Mouse (Mus musculus) lung, postnatal 10 days (tissue): ENCODE measurements at regions not wholly inside any gene's neighbourhood (a gene's known extent, or its start where the extent isn't known, plus 50 kb on each side); places are given as distances from the start of the nearest gene placed in this dataset.

Experiments
- DNase-seq: peaks from one replicate; pipeline ENCODE4 v3.0.0; 2021

DNA sequence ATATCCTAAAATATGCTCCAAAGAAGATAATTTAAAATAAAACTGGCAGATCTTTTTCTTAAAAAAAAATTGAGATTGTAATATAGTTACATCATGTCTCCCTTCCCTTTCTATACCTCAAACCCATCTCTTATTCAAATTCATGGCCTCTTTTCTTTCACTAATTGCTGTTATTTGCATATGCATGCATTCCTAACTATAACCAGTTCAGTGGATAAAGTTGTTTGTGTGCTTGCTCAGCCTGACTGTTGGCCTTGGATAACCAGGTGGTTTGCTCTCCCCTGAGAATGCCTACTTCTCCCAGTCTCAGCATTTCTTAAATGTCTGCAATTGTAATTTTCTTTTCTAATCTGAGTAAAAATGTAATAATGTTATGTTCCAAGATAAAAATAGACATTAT lies 2154.8 kb downstream of the 4930444P10Rik start:
- DNase-seq, result no peak

DNA sequence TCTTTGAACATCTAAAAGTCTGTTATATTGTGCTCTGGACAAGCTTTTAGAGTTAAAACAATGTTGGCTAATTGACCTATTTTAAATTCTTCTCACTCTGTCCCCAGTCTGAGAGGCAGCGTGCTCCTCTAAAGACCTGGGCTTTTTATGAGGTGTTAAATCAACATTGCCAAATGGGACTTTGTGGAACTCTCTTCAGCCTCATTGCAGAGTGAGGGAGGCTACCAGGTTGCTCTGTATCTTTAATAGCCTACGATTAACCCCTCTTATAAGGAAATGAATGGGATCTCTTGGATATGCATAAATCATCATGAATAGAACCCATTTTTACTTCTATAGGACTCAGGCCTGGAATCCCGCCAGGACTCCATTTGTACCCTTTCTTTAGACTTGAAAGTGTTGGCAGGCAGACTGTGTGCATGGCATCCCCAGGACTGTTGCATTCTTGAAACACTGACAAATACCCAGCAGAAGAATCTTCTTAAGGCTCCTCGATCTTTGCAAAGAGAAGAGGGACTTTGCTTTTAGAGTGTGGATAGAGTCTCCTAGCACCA lies 2157.1 kb downstream of the 4930444P10Rik start:
- DNase-seq, result no peak

DNA sequence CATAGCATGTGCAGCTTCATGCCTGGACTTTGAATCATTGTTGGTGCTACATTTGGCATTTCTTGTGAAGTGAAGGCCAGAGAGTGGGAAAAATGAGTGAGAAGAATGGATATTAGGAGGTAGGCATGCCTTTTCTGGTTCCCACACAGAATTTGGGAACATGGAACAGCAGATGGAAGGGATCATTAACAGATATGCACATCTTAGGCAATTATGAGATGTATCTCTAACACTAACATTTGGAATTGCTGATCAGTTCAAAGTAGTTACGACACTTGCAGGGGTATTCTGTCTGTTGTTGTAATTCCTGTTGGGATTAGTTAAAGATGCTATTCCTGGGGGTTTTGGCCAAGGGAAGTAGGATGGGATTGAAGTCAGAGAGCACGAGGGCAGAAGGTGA lies 2164.4 kb downstream of the 4930444P10Rik start:
- no peak for DNase-seq

DNA sequence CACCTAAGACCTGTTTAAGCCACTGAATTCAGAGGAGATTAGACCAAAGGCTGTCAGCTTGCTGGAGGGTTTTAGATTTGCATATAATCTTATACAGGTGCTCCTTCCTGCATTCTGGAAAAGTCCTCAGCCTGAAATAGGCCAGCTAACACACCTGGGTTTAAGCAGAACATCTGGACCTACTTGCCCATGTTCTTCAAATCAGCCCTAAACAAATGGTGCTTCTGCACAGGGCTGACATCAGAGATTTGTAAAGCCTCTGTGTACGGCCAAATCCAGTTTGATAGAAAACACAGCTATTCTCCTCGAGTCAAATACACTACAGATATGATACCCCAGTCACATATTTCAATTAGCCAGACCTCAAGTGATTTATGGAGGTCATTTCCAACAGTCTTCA lies 2165.2 kb downstream of the 4930444P10Rik start:
- no peak for DNase-seq

DNA sequence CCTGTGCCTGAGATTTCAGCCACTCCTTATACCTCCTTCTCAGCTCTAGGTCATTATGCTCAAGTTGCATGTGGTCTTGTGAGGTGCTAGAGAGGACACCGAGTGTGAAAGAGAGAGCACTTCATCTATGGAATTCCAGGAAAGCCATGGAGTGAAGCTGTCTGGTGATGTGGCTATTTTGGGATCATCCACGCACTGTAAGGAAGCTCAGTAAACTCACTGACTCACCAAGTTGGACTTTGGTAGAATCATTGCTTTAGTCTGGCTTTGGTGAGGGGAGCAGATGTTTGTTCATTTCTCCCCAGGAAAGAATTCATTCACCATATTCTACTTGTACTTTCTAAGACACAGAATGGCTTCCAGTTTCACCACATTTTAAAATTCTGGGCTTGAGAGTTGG lies 2167.1 kb downstream of the 4930444P10Rik start:
- DNase-seq, result no peak

DNA sequence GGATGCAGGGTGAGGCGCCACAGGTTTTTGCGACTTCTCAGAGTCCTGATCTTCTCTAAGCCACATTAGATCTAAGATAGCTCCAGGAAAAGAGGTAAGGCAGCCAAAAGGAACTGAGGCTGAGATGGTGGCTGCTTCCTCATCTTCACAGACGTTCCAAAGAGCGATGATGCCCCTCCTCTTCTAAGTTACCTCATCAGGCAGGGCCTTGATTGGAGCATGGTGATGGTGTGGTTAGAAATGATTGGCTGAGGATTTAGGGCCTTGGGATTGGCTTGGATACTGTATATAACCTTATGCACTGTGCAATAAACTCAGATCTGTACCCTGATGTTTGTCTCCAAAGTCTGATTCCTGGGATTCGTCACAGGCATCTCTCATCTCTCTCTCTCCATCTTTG lies 2177.9 kb downstream of the 4930444P10Rik start:
- DNase-seq, result no peak

DNA sequence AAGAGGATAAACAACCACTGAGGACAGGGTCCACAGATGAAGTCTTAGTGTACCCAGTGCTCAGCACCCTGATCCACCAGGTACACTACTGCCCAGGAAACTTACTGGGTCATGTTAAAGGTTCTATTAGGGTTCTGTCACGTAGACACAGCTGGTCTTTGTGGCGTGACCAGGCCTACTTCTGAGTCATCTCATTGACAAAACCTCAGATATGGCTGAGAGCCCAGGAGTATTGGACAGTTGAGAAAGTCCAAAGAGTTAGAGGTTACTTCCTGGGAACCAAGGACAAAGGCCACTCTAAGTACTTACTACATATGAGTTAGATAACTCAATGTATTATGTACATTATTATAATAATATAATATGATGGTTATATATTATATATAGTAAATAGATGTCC lies 2214.0 kb downstream of the 4930444P10Rik start:
- no peak for DNase-seq

DNA sequence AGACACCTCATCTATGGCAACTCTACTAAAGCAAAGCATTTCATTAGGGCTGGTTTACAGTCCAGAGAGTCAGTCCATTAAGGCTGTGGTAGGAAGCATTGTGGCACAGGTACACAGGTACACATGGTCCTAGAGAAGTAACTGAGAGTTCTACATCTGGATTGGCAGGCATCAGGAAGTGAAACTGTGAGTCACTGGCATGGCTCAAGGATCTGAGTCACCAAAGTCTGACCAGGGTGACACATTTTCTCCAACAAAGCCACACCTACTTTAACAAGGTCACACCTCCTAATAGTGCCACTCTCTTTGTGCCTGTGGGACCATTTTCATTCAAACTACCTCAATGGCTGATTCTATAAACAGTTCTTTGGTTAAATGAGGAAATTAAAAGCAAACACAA lies 2219.2 kb downstream of the 4930444P10Rik start:
- no peak for DNase-seq

DNA sequence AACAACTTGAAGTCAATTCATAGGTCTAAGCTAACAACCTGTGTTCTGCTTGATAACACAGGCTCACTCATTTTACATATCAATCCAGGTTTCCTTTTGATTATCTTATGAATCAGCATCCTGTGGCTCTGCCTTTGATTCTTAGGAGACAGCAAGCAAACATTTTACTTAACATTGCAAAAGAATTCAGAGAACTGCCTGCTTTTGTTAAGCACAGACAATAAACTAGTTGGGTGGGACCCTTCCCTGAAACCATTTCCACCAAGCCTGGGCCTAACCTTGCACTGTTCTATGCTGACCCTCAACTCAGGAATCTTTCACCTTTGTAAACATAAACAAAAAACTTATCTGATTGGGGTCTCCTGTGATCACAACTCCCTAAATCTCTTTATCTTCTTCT lies 2220.6 kb downstream of the 4930444P10Rik start:
- no peak for DNase-seq

DNA sequence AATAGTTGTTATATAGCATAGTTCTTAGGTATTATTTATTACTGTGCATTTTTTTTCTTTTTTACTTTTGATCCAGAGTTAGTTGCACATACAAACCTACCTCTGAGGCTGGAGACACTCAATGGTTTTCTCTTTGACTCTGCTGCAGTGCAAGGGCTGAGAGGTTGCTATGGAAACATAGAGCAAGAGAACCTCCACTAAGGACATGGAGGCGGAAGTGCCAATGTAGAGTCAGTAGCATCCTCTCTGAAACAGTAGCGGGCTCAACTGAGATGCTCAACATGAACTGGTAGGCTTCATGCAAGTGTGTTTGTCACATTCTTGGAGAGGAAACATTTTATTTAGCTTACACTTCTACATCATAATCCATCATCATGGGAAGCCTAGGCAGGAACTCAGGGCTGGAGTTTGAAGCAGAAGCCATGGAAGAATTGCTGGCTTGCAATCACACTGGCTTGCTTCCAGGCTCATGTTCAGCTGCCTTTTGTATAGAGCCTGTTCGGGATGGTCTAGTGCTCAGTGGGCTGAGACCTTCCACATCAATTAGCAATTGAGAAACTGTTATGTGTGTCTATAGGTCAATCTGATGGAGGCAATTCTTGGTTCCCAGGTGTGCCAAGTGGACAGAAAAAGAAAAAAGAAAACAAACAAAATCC lies 2222.4 kb downstream of the 4930444P10Rik start:
- no peak for DNase-seq

DNA sequence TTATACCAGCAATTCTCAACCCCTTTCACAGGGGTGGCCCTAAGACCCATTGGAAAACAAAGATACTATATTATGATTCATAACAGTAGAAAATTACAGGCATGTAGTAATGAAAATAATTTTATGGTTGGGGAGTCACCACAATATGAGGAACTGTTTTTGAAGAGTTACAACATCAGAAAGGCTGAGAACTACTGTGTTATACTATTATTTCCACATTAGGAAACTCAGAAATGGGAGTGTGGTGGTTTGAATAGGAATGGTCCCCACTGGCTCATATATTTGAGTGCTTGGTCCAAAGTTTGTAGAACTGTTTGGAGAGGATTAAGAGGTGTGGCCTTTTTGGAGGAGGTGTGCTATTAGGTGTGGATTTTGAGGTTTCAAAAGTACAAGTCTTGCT lies 2227.4 kb downstream of the 4930444P10Rik start:
- no peak for DNase-seq

DNA sequence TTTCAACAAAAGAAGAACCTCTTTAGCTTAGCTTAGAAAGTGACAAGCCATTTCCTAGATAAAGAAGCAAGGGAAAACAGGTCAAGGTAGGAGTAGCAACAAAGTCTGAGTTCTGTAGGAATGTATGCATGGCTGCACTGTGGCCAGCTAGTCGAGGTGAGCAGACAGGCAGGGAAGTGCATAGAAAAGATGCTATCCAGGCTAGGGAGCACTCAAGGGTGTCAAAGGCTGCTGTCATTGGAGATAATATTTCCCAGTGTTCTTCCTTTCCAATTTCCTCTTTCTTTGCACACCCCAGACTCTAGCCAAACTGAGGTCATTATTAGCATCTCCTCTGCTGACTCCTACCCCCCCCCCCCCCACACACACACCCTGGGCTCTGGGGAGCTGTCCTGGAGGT lies 2229.4 kb downstream of the 4930444P10Rik start:
- DNase-seq, result no peak

DNA sequence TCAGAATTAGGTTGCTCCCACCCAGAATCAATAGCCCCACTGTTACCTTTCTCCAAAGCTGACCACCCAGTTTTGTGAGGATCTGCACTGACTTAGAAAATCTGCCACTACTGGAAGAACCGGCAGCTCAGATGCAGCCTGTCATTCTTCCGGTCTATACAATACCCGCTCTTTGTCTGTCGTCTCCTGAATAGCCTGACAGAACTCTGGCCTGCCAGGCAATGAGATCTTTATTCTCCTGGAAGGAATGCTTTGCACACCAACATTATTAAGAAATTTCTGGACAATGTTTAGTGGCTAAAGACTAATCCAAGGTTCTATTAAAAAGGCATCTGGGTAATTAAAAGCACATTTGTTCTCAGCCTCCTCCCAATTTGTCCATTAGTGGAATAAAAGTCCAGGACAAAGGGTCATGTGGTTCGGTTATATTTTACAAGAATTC lies 2232.0 kb downstream of the 4930444P10Rik start:
- DNase-seq, result no peak

DNA sequence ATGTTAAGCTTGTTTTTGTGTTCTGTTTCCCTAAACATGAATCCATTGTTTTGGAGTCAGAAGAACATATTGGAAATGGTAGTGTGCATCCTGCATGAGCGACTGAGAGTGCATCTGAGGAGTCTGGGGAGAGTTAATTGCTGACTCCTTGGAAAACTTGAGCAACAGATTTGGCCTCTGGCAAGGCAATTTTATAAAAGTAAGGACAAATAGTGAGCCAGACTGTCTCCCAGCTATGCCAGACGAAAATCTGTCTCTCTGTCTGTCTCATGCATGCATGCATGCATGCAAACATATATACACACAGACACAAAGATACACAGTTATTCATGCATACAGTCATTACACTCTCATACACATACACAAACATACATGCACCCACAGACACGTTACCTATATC lies 2232.7 kb downstream of the 4930444P10Rik start:
- no peak for DNase-seq

DNA sequence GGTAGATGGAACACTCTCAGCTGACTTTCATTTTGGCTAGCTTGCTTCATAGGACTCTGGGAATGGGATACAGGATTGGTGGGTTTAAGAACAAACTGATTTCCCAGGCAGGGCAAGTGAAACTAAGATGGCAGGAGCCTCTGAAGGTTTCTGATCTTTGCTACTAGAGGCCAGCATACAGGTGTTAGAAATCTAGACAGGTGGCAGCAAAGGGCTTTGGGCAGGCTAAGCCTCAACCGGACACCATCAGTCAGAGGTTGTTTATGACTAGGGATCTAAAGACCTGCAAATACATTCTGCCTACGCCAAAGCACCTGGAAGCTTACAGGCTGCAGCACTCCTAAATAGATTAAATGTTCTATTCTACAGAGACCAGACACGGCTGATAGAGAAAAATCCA lies 2233.4 kb downstream of the 4930444P10Rik start:
- DNase-seq, result no peak

DNA sequence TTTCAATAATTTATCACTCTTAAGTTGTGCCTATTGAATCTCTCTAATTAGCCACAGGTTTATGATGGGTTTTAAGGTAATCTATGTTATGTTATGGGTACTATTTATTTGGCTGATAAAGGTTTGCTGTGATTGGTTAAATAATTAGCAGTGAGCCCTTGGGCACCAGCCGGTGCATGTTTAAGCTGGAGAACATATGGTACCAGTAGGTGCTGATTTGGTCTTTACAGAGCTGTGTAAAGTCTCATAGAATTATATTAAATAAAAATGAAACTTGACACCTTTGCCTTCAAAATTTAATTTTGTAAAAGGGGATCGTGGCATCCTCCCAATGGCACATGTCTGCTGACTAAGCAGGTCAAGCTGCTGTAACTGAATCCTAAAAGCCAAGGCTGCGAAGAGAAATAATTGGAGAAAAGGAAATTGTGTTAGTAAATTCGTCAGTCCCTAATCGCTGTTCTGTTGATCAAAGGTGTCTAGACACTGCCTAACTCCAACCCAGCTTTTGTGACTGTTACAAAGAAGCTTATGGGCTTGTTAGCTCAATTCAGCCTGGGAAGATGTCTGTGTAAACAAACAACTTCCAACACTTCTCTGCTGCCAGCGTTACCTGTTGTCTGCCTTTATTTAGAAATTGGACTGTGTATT lies 2234.6 kb downstream of the 4930444P10Rik start:
- DNase-seq, result no peak

DNA sequence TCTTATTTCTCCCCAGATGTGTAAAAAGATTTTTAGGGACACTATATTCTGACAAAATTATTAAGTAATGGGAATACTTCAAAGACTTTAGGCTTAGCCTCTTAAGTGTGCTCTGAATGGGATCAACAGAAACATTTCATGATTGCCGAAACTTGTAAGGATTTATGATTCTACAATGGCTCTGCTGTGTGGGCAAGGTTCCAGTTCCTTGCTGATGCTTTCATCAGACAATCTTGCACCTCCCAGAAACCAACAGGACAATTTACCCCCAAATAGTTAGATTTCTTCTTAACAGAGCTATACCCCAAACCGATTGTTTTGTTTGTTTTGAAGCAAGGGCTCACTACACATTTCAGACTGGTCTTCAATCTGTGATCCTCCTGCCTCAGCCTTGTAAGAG lies 2236.1 kb downstream of the 4930444P10Rik start:
- no peak for DNase-seq

DNA sequence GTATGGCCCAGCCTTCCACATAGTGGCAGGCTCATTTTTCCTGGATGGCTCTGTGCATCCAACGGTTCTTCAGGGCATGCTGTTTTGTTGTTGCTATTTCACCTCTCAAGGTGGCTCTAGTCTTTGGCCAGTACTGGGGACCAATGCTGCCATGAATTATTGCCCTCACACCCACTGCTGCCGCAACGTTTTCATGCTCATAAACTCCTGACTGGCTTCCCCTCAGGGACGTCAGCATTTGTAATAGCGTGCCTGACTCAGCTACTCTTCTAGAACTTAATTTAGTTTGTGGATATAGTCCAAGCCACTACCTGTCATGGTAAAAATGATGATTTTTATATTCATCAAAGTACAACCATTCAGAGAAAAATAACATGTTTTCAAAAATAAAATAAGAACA lies 2242.0 kb downstream of the 4930444P10Rik start:
- DNase-seq, result no peak

DNA sequence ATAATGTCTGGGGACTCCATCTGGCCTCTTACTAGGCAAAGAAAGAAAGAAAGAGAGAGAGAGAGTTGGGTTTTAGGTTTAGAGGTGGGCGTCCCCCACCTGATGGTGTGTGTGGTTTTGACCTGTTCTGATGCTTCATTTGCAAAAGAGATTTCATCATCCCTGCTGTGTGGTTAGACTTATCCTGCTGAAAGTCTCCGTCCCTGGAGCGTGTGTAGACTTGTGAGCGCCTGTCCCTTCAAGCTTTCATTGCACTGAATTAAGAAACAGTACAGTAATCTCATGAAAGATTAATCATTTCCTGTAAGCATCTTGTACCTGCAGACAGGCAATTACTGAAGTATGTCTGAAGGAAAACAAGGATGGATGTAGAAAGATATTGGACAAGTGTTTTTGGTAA lies 2244.1 kb downstream of the 4930444P10Rik start:
- no peak for DNase-seq

DNA sequence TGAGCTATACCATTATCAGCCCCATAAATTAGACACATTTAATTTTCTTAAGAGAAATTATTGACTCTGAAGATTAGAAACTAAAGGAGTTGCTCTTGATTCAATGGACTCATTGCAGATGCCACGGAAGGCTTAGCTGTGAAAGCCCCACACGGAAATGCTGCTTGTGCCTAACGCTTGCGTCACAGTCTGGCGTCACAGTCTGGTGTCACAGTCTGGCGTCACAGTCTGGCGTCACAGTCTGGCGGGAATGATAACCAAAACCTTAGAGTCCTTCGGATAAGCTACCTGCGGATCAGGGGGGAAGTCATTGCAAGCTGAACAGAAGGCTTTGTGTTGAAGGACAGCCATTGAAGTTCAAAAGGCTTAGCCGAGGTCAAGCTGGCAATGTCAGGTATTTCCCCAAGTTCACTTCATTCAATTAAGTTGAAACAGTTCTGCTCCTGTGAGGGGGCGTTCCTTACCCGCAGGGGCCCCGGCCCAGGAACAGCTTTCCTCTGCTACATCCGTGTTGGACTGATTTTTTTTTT lies 2246.7 kb downstream of the 4930444P10Rik start:
- DNase-seq, result no peak

DNA sequence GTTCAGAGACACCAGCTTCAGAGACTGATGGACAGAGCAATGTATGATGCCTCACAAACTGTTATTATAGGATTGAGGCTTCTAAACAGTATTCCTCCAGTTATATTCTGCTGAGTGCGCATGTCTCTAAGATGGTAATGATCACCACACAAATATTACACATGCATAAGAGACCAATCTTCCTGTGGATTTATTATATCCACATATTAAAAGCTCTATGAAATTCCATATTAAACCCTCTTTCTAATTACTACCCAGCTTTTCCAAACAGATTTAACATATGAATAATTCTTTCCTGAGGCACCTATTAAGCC lies 2252.9 kb downstream of the 4930444P10Rik start:
- no peak for DNase-seq

DNA sequence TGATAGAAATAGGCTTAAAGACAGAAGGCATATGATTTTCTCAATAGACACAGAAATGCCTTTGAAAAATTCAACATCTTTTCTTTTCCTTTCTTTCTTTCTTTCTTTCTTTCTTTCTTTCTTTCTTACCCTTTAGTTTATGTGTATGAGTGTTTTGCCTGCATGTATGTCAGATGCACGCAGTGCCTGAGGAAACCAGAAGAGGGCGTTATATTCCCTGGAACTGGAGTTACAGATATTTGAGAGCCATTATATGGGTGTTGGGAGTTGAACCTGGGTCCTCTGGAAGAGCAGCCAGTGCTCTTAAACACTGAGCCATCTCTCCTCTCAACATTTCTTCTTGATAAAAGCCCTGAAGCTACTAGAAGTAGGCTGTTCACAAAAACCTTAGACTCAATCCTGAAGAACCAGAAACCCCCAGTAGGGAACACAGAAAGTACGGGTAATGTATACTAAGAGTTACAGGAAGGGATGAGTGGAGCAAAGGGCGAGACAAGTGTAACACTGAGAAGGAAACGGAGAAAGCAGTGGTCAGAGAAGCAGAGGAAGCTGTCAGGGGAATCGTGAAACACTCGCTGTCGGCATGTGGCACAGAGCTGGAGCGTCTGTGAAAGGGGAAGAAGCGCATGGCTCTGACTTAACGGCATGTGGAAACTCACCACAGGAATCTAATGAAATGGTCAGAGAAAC lies 2253.4 kb downstream of the 4930444P10Rik start:
- peak; percentile 63 for DNase-seq

DNA sequence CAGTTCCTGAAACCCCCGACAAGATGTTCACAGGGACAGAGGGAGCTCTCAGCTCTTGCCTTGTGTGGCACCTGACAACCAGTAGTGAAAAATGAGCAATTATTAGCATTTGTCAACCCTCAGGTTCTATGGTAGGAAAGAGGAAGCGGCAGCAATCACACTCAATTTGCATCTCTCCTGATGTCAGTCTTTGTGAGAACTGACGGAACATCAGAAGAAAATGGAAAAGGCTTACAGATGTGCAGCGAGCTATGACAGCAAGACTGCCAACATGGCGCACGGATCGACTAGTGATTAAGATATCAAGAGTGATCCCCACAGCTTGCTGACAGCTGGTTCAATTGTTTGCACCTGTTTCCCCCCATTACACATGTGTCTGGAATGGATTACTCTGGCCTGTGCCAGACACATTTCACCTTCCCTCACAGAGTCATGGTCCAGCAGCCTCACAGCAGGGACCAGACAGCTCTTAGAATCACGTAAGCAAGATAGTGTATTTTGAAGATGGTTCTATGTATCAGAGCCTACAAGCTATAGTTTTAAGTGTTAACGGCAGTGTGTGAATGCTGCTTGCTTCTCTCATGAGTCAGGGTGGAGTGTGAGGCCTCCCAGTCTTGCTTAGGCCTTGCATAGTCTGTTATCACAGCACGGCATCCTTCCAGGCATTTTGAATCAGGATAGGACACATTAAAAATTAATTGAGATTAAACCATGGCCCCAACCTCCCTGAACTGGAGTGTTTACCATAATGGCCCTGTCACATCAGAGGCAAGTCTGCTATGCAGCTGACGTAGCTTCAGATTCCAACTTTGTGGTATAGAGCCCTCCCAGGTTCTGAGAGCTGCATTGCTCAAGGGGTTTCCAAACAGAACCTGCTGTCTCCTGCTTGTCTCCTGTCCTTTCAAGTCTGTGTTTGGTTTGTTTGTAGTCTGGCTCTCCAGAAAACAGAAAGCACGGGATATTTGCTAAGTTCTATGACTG lies 2258.0 kb downstream of the 4930444P10Rik start:
- no peak for DNase-seq
